Mouse (Mus musculus): ENCODE results near the gene Gm42957.
"Not testable (repeated sequence)": the region's sequence is repeated elsewhere in the genome, so short reads cannot be mapped to it uniquely, and the experiment has no call there.

Gm42957 gene

DNA sequence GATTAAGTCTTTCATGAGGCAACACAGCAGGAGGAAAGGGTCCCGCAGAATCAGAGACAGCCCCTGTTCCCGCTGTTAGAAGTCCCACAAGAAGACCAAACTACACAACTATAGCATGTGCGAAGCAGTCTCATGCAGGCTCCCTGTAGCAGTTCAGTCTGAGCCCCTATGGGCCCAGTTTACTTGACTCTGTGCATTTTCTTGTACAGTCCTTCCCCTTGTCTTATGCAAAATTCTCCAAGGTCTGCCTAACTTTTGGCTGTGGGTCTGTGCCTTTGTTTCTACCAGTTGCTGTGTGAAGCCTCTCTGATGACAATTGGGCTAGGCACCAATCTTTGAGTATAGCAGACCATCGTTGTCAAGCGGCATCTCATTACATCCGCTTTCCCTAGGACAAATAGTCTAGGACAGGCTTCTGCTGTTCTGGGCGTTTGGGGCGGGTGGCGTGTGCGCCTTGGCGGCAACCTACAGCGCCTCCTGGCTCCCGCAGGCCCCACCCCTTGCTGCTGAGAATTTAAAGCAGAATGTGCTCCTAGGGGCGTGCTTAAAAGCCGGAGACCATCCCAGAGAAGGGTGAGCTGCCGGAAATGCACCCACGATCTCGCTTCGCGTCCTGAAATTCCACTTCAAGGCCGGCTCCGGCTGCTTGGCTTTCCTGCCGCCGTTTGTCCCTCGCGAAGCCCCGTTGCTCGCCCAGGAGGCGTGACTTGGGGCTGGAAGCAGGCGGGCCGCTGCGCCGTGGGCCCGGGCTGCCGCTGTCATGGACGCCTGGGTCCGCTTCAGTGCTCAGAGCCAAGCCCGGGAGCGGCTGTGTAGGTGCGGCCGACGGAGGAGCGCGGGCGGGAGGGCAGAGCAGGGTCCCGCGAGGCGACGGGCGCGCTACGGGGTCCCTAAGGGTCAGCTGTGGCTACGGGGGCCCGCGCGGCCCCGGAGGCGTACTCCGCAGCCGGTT lies at the start of gene Gm42957, which contains the start of gene Pex11b:
TSS of gene Gm42957 (plus strand) at position 547 of the 952 bp plus-strand sequence.
TSS of gene Pex11b (plus strand) at position 449 of the 952 bp plus-strand sequence.
- peak; percentile 84 for DNase-seq (ENCODE audit: extremely low spot score)

- DNase-seq (ENCODE audit: extremely low spot score), result no peak
These were observed 44.6 kb upstream of the Gm42957 start for GRCm38 (mm10) chr3:96590657-96591056.

GRCm38 (mm10) chr3:96593374-96593773 lies 41.9 kb upstream of the Gm42957 start:
- no peak for DNase-seq (ENCODE audit: extremely low spot score)

GRCm38 (mm10) chr3:96593790-96594560 lies 41.3 kb upstream of the Gm42957 start, which contains the start of gene Polr3gl:
Gene Polr3gl (minus strand): TSS chr3:96594181.
- peak; percentile 95 for DNase-seq (ENCODE audit: extremely low spot score)

DNA sequence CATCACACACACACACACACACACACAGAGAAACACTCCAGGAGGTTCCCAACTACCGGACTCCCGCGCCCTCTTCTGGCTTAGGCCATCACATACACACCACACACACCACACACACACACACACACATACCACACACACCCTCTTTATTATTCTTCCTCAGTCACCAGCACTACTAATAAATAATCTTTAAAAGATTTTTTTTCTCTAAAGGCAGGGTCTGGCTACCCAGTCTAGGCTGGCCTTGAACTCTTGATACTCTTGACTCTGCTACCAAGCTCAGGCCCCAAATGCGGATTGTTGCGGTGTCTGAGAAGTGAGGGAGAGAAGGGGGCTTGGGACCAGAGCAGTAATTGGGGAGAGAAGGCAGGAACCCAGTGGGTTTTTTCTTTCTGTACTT lies 40.4 kb upstream of the Gm42957 start:
- no peak for DNase-seq (ENCODE audit: extremely low spot score)

- no peak for DNase-seq (ENCODE audit: extremely low spot score)
These were observed 39.6 kb upstream of the Gm42957 start for GRCm38 (mm10) chr3:96595661-96596060.

- DNase-seq (ENCODE audit: extremely low spot score), result no peak
These were observed 39.0 kb upstream of the Gm42957 start, which contains the start of gene Ankrd34a for GRCm38 (mm10) chr3:96596228-96596707. Gene Ankrd34a (plus strand): TSS chr3:96596636.

- DNase-seq (ENCODE audit: extremely low spot score), result no peak
These were observed 38.4 kb upstream of the Gm42957 start for GRCm38 (mm10) chr3:96596855-96597254.

- peak; percentile 64 for DNase-seq (ENCODE audit: extremely low spot score)
These were observed 37.8 kb upstream of the Gm42957 start for GRCm38 (mm10) chr3:96597435-96597891.

DNA sequence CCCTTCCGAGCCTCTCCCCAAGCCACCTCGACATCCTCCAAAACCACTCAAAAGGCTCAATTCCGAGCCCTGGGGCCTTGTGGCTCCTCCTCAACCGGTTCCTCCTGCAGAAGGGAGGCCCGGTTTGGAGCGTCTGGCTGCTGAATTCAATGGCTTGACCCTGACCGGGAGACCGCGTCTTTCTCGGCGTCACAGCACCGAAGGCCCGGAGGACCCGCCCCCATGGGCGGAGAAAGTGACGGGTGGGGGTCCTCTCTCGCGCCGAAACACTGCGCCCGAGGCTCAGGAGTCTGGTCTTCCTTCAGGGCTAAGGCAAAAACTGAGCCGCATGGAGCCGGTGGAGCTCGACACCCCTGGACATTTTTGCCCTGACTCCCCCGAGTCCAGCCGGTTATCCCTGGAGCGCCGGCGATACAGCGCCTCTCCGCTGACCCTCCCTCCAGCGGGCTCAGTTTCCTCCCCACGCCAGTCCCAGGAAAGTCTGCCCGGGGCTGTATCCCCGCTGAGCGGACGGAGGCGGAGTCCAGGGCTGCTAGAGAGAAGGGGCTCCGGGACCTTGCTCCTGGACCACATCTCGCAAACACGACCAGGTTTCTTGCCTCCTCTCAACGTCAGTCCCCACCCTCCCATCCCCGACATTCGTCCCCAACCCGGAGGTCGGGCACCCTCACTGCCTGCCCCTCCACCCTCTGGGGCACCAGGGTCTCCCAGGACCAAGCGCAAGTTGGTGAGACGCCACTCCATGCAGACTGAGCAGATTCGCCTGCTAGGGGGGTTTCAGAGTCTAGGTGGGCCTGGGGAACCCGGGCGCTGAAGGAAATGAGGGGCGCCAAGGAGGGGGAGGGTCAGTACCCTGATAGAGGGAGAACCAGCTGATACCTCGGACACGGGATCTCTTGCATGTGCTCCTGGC lies 36.9 kb upstream of the Gm42957 start:
- DNase-seq (ENCODE audit: extremely low spot score), result peak; percentile 81

GRCm38 (mm10) chr3:96599069-96599393 lies 36.2 kb upstream of the Gm42957 start:
- DNase-seq (ENCODE audit: extremely low spot score), result no peak

DNA sequence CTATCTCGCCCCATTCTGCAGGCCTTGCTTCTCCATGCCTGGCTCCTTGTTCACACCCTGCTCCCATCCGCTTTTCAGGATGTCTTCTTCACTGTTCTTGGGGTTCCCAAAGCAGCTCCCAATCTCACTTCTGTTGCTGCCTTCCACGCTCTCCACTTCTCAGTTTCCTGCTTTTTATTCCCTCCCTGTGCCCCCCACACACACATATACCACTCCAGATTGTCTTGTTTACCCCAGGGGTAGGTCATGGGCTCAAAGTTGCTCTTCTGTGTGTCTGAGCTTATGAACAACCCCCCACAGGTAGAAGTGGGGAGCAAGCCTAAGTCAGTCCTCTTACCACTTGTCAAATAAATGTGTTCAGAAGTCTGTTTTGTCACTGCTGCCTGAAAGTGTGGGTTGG lies 35.9 kb upstream of the Gm42957 start:
- DNase-seq (ENCODE audit: extremely low spot score), result no peak

DNA sequence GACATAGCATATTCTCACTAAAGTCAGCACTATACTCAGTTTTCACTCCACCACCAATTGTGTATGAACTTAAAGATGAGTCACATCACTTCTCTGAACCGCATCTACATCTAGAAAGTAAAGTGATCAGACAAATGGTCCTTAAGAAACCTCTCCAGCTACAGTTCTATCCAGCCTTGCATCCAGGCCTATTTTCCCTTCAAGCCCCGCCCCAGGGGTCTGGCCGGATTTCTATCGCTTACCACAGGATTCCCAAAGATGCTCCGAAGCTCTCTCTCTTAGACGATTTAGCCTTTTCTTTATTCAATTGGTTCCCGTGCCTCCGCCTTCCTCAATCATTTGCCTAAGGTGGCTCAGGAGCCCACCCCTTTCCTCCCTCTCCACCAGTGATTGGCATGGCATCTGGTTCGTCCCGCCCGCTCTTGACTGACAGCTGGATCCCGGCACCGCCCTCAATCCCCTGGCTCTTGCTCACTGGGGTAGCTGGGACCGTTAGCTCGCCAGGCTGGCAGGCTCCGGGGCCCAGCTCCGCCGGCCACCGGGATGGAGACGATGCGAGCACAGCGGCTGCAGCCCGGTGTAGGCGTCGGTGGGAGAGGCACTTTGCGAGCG lies 34.5 kb upstream of the Gm42957 start, which contains the start of gene Lix1l:
TSS of gene Lix1l (plus strand) at position 511 of the 612 bp plus-strand sequence.
- DNase-seq (ENCODE audit: extremely low spot score), result peak; percentile 92

DNA sequence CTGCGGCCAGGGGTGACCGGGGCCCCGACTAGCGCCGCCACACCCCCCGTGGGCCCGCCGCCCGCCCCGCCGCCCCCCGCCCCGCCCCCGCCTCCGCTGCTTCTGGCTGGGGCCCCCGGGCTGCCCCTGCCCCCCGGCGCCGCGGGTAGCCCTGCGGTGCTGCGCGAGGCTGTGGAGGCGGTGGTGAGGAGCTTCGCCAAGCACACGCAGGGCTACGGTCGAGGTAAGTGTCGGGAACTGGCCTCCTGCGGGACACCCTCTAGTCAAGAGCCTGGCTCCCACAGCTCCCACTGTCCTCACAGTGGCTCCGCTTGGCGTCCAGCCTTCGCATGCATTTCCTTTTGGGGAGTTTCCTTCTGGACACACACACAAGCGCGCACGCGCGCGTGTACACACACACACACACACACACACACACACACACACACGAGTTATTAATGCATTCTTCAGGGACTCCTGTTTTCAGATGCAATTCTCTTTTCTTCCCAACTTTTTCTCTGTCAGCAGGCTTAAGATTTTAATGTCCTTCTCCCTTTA lies 34.0 kb upstream of the Gm42957 start:
- peak; percentile 75 for DNase-seq (ENCODE audit: extremely low spot score)

- DNase-seq (ENCODE audit: extremely low spot score), result no peak
These were observed 33.2 kb upstream of the Gm42957 start for GRCm38 (mm10) chr3:96601941-96602703.

- no peak for DNase-seq (ENCODE audit: extremely low spot score)
These were observed 32.6 kb upstream of the Gm42957 start for GRCm38 (mm10) chr3:96602704-96603084.

- DNase-seq (ENCODE audit: extremely low spot score), result no peak
These were observed 32.0 kb upstream of the Gm42957 start for GRCm38 (mm10) chr3:96603311-96603710.

- DNase-seq (ENCODE audit: extremely low spot score), result not testable (repeated sequence)
These were observed 29.3 kb upstream of the Gm42957 start for GRCm38 (mm10) chr3:96606007-96606406.

- no peak for DNase-seq (ENCODE audit: extremely low spot score)
These were observed 28.7 kb upstream of the Gm42957 start for GRCm38 (mm10) chr3:96606618-96607017.

DNA sequence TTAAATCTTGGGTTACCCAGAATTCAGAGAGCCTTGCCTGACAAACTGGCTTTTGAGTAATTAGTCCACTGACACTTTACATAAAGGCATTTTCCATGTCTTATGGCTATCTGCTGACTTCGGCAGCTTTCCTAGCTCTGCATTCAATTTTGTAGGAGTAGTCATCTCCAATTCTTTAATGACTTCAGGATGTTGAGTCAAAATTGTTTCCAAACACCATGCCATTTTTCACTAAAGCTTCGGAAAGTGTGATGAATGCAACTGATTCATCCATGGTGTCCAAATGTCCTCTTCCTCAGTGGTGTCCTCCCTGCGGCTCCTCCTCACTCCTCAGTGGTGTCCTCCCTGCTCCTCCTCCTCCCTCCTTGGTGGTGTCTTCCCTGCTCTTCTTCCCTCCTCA lies 17.3 kb upstream of the Gm42957 start:
- DNase-seq (ENCODE audit: extremely low spot score), result no peak
